Mouse (Mus musculus) liver (tissue): ENCODE measurements around the gene Tmem135.

Experiments used
- DNase-seq: peaks from one replicate; pipeline ENCODE4 v3.0.0-alpha.2; 2020; ENCODE audit warnings: mixed read lengths

Tmem135 gene

GRCm38 (mm10) chr7:89417707-89418106, 13.7 kb upstream of the Tmem135 start:
- no peak for DNase-seq

- no peak for DNase-seq
Measured at GRCm38 (mm10) chr7:89416027-89416426, 12.0 kb upstream of the Tmem135 start.

DNA sequence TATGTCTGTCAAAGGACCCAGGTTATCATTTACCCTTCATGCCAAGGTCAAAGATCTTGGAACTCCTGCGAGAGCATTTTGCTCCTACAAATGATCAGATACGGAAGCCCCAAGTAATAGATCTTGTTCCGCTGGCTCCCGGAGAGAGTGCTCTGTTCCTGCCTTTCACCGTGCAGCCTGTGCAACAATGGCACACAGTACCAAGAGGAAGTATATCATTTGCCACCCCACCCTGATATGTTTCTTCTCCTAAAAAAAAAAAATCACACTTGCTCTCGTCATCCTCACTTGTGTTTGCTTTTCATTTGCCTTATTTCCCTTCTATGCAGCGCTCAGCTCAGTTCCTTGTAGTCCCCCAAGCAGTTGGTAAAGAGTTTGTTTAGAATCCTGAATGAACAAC, 8.1 kb upstream of the Tmem135 start:
- no peak for DNase-seq

- peak; percentile 30 for DNase-seq
Measured at GRCm38 (mm10) chr7:89411346-89411745, 7.3 kb upstream of the Tmem135 start.

GRCm38 (mm10) chr7:89410294-89410693, 6.3 kb upstream of the Tmem135 start:
- no peak for DNase-seq

DNA sequence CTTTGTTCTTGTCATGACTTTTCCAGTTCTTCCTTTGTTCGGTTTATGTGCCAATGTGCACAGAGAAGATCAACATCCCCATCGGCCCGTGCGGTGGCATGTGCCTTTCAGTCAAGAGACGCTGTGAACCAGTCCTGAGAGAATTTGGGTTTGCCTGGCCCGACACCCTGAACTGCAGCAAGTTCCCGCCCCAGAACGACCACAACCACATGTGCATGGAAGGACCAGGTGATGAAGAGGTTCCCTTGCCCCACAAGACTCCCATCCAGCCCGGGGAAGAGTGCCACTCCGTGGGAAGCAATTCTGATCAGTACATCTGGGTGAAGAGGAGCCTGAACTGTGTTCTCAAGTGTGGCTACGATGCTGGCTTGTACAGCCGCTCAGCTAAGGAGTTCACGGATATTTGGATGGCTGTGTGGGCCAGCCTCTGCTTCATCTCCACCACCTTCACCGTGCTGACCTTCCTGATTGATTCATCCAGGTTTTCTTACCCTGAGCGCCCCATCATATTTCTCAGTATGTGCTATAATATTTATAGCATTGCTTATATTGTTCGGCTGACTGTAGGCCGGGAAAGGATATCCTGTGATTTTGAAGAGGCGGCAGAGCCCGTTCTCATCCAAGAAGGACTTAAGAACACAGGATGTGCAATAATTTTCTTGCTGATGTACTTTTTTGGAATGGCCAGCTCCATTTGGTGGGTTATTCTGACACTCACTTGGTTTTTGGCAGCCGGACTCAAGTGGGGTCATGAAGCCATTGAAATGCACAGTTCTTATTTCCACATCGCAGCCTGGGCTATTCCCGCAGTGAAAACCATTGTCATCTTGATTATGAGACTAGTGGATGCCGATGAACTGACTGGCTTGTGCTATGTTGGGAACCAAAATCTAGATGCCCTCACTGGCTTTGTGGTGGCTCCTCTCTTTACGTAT, 3.3 kb upstream of the Tmem135 start:
- no peak for DNase-seq

GRCm38 (mm10) chr7:89406011-89406410, 2.0 kb upstream of the Tmem135 start:
- DNase-seq, result no peak

DNA sequence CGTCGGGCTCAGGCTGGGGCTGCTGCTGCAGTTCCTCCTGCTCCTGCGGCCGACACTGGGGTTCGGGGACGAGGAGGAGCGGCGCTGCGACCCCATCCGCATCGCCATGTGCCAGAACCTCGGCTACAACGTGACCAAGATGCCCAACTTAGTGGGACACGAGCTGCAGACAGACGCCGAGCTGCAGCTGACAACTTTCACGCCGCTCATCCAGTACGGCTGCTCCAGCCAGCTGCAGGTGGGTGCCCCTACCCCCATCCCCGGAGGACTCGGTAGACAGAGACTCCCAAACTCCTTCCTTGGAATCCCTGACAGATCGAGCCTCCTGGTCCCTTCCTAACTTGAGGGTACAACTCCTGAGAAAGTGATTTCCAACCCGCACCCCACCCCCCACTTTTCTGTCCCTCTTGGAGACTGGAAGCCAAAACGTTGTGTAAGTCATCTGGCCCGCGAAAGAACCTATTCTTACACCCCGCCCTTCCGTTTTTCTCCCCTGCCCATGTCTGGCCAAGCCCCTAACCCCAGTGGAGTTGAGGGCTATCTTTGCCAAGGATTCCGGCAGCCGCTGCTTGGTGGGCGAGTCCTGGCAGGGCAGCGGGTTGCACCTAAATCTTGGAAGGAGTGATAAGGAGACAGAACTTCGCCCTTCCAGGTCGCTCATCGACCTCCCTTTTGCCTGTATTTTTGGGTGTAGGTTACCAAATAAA, 865 bp upstream of the Tmem135 start:
- DNase-seq, result peak; percentile 20

DNA sequence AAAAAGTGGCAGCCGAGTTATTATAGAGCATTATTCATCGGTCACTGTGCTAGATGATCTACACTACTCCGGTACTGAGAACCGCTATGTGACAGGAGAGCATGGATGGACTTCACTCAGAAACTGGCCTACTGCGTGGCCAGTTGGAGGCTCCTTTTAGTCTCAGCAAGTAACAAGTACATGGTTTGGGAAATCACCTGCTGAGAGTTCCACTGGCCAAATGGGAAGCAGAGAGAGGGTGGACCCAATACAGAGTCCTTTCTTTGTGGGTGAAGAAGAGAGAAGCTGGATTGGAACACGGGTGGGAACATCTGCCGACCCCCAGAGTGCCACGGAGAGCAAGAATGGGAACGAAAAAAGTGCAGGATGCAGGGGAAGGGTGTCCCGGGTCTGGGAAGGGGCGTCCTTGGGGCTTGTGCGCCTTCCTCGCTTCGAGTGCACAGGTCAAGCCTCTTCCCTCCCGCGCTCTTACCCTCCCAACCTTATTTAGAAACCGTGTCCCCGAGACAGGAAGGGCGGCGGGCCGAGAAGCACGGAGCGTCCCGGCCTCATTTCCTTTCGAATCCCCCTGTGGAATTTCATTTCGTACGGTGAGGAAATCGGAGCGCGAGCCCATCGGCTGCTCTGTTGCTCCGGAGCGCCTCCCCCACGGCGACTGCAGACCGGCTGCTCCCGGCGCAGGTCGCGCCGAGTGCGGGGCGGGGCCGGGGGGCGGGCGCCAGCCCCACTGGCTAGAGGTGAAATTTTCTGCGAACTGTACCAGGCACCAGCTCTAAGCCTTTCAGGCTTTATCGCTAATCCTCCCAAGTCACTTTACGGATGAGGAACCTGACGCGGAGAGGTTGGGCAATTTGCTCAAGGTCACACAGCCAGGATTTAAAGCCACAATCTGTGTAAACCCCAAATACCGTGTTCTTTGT, 709 bp downstream of the Tmem135 start:
- DNase-seq, result peak; percentile 76

- DNase-seq, result no peak
Measured at GRCm38 (mm10) chr7:89401936-89402335, 2.1 kb downstream of the Tmem135 start.

- DNase-seq, result no peak
Measured at GRCm38 (mm10) chr7:89401136-89401858, 2.7 kb downstream of the Tmem135 start.

- no peak for DNase-seq
Measured at GRCm38 (mm10) chr7:89400721-89401120, 3.3 kb downstream of the Tmem135 start.

GRCm38 (mm10) chr7:89397837-89398534, 6.0 kb downstream of the Tmem135 start:
- no peak for DNase-seq

DNA sequence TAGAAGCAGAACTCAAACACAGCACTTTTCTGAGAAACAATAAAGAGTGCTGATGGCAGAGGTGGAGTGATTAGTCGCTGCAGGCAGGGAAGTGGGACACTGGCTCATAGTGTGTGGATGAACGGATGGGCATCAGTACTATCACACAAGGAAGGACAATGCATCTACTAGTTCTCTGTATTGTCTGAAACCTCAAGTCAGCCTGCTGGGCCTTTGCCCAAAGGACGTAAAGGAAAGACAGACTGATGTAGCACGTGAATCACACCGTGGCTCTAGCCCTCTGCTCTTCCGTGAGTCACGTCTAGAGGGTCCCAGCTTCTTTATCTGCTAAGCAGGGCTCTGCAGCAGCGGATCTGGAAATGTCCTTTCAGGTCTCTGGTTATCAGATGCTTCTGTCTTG, 7.6 kb downstream of the Tmem135 start:
- no peak for DNase-seq

- DNase-seq, result no peak
Measured at GRCm38 (mm10) chr7:89395399-89395798, 8.6 kb downstream of the Tmem135 start.

DNA sequence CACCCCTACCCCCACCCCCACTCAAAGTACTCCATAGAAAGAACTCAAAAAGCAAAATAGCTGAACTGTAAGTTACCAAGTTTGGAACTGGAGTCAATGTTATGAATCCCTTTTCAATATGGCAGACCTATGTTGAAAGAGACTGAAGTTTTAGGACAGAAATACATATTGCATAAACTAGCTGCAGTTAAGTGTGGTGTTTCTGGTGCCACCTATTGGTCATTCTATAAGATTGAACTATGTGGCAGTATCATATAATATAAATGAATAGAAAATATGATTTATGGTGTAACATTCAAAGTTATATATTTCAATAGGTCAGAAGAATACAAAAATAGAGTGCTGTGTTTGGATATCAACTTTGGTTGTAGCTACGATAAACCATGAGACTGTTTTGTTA, 11.2 kb downstream of the Tmem135 start:
- no peak for DNase-seq

DNA sequence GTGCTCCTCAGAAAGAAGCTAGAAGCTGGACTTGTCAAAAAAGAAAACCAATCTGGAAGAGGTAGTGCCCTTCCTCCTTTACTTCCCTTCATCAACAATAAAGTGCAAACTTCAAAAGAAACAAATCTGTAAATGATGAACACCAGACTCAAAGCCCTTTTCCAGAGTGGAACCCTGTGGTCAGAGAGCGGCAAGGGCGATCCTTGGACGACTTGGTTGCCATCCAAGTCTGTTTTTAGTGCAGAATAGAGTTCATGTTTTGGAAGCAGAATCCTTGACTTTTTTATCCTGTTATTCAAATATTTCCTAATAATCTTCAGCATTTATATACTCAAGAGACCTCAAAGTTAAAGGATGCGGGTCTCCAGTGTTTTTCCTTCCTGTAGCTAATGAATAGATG, 11.6 kb downstream of the Tmem135 start:
- no peak for DNase-seq

GRCm38 (mm10) chr7:89391831-89392230, 12.2 kb downstream of the Tmem135 start:
- DNase-seq, result no peak

GRCm38 (mm10) chr7:89391281-89391680, 12.7 kb downstream of the Tmem135 start:
- DNase-seq, result no peak

- no peak for DNase-seq
Measured at GRCm38 (mm10) chr7:89390660-89391059, 13.4 kb downstream of the Tmem135 start.

- no peak for DNase-seq
Measured at GRCm38 (mm10) chr7:89388981-89389380, 15.0 kb downstream of the Tmem135 start.

DNA sequence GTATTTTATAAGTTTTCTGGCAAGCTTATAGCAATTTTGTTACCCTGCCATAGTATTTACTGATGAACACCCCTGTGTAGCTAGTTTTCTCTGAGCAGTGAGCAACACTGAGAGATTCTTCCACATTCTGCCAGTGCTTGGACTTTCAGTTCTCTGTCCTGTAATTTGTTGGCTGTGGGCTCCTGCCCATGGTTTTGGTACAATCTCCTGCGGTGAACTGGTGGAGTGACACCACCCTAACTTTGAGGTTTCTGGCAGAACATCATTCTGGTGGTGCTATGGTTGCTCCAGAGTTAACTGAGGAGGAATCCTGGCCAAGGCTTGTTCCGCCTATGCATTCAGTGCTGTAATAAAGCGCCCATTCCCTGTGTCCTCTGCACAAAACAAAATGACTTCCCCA, 21.1 kb downstream of the Tmem135 start:
- no peak for DNase-seq
